Mouse (Mus musculus) olfactory bulb, adult 2 months (tissue): Measurements from ENCODE around the gene Fbxo4.

Source experiments
- CTCF ChIP-seq: fragments of 200-500 bp; IDR thresholded peaks from 2 replicates; pipeline ENCODE4 v1.5.1; 2012; ENCODE audit warnings: low read depth, mild to moderate bottlenecking, low read length, moderate library complexity; ENCODE audit not compliant: insufficient read depth
- POLR2A ChIP-seq: fragments of 200-500 bp; IDR thresholded peaks from 2 replicates; pipeline ENCODE4 v1.6.1; 2012; ENCODE audit warnings: mild to moderate bottlenecking, low read depth, low read length, moderate library complexity; ENCODE audit not compliant: insufficient read depth

- TF ChIP-seq POLR2A (no peak), CTCF (no peak)
Observed at GRCm38 (mm10) chr15:3970193-3970592, 9.2 kb downstream of the Fbxo4 start.
